Mouse (Mus musculus): ENCODE measurements around the gene Oxgr1.

Oxgr1 gene

DNA sequence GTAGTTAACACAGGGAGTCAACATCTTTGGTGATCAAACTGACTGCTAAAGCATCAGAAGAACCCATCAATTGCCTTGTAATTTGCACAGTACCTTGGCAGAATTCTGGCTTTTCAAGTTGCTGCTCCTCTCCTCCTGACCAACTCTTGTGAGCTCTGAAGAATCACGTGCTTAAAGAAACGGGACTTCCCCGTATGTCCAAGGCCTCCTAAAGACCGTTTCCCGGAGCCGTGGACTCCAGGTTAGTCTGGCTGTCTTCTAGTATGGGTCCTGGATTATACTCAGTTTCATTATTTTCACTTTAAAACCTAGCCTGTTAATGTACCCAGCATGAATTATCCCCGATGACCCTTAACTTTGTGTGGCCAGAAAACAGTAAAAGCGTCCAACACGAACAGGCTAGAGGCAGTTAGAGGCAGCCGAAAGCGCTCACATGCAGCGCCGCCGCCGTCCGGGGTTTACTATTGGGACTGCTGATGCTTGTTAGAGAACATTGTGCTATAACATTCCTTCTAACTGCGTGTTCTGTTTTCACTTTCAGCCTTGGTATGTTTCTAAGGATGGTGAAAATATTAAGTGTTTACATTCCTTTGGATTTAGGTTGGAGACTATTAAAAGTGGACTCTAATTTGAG is at the start of gene Oxgr1:
Gene Oxgr1 (minus strand): TSS at position 249 of the 634 bp plus-strand sequence.
- 95% methylated on average over 17 of the region's 17 CpGs for WGBS

DNA sequence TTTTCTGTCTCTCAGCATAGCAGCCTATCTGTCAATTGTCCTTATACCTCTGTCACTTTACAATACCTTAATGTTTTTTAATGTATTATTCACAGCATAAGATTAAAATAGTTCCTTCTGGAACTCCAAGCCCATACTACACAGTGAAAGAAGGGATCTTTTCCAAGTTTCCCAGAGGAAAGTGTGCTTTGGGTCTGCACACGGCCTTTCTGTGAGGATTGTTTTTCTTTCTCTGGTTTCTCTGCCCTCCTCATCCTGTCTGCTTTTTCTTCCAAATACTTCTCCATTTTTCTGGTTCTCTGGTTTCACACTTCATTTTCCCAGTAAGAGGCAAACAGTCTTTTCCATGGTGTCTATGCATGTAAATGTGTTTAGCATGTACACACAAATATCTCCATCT is 48.2 kb upstream of the Oxgr1 start:
- WGBS = 42% methylated on average over 1 of the region's 1 CpGs

DNA sequence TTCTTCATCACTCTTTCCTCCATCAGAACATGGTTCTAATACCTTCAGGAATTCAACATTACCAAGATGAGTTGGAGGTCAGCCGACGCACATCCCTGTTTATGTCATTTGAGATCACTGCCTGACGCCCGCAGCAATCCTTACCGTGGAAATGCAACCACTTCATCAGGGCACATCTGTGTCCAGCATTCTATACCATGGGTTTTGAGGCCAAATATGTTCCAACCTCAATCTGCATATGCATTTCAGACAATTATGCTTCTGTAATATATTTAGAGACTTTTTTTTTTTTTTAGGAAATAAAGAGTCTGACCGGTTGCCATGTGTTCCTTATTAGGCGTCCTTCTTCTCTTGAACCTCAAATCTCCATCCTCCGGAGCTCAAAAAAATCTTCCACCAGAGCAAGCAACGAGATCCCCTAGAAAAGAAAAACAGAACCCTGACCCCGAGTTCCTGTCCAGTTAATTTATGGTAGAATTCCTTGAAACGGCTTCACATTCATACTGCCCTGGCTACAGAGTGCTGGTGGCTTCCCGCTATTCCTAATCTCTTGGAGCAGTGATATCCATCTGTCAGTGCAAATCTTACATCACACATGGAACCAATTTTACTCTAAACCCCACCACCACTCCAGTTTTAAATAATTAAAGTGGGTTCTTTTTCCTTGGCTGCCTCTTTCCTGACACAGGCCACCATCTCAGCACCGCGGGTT is 47.6 kb upstream of the Oxgr1 start:
- WGBS = 81% methylated on average over 14 of the region's 14 CpGs

DNA sequence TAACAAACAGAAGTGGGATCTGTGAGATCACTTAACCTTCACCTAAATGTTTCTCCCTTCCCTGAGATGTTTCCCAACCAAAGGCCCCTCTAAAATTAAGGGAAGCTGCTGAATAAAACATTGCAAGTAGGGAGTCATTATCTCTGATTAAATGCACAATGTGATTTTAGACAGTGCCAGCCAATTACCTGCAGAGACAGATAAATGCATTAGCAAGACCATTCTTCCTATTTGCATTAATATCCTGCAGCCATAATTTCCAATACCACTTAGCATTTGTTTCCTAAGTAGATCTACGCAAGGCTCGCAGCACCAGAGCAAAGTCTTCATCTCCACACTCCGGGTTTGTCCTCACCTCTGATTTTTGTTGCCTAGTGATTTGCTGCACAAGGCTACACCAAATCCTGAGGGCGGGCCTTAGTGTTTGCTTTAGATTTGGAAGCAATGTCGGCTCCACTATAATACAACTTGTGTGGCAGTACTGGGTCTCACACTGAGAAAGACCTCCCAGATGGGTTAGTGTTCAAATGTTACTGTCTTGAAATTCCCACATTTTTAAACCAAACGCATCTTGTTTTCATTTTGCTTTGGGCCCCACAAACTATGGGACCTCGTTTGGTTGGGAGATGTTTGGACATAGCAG is 46.9 kb upstream of the Oxgr1 start:
- WGBS = 84% methylated on average over 7 of the region's 7 CpGs

DNA sequence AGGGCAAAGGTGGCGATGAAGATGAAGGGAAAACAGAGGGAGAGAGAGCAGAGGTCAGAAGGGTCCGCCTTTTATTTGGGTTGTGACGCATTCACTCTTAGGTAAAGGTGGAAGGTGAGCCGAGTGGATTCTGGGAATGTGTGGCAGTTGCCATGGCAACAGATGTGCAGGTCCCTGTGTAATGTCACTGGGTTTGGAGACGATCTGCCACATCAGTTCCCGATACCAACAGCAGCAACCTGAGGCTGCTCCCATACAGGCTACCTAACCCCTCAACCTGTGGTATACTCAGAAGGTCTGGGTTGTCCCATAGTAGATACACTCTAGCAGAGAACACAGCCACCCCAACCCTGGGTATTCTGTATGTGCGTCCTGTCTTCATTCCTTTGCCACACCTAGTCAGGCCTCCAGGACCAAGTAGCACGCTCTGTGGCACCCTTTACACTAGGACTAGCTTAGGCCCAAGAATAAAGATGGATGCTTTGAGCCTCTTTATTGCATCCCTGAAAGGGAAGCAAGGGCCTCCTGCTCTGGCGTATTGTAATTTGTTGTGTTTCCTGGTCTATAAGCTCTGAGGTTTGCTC is 41.9 kb upstream of the Oxgr1 start:
- 91% methylated on average over 9 of the region's 9 CpGs for WGBS

DNA sequence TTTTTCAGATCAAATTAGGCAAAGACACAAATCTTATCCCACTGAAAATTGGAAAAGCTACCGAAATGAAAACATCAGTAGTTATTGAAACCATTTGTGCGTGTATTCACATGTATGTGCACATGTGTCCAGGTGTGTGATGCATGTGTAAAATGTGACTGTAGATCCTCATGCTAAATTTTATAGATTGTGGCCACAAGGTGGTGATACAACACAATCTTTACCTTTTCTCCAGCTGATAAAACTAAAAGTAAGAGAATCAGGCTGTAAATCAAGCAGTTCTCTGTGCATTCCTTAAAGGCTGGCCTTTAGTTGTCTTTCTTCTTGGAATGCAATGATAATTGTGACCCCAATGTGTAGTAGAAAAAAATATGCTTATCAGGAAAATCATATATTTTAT is 34.0 kb upstream of the Oxgr1 start:
- 53% methylated on average over 2 of the region's 2 CpGs for WGBS

DNA sequence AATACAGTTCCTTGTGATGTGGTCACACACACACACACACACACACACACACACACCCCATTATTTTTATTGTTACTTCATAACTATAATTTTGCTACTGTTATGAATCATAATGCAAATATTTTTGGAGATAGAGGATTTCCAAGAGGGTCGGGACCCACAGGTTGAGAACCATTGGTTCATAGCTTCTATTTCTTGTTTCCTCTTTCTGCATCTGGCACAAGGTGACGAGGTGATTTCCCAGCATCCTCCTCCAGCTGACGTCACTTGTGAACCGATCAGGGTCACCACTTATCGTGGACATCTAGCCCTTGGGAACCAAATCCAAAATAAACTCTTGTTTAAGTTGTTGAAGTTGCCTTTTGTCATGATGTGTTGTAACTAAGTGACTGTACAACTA is 33.5 kb upstream of the Oxgr1 start:
- 82% methylated on average over 5 of the region's 5 CpGs for WGBS

DNA sequence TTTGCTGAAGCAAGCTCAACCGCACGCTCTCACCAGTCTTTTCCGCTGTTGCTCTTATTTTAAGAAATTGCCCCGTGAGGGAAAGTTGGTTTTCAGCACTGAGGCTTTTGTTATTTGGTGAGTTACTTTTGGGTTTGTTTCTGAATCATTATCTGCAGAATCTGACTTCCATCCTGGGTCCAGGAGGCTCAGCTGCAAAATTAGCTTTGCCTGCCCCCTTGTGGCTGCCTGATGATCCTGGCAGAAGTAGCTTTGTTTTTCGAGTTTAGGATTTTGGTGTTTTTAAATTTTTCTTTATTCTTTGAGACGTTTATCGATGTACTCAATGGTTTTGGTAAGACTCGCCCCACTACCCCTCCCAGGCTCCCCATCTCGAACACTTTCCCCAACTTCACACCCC is 18.9 kb upstream of the Oxgr1 start:
- WGBS = 44% methylated on average over 9 of the region's 9 CpGs

DNA sequence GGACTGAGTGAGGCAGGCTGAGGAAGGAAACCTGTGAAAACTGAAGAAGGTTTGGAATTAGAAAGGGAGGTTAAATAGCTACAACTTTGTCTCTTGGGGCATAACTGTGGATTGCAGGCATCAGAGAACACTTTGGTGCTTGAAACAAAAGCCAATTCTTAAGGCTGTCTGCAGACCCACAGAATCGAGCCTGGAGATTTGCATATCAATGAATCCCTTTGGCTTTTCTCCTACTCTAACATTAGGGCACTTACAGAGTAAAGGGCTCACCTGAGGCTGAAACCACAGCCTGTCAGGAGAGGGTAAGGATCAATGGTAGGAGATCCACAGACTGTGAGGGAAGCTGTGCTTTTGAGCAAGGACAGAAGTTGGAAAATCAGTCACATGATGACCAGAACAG is 8.8 kb downstream of the Oxgr1 start:
- WGBS = 15% methylated on average over 1 of the region's 1 CpGs

DNA sequence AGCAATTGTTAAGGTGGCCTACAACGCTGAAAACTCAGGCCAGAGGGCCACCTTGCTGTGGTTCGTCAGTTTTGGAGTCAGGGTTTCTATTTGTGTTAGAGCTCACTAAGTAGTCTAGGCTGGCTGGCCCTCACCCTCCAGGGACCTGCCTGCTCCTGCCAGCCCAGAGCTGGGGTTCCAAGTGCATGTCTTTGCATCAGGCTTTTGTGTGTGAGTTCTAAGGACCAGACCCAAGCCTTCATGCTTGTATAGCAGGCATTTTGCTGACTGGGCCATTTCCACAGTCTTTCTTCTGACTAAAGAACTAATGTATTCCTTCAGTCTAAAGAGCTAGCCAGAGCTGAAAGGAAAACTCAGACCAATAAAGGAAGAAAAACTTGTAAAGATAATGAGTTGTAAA is 22.3 kb downstream of the Oxgr1 start:
- 75% methylated on average over 2 of the region's 2 CpGs for WGBS

DNA sequence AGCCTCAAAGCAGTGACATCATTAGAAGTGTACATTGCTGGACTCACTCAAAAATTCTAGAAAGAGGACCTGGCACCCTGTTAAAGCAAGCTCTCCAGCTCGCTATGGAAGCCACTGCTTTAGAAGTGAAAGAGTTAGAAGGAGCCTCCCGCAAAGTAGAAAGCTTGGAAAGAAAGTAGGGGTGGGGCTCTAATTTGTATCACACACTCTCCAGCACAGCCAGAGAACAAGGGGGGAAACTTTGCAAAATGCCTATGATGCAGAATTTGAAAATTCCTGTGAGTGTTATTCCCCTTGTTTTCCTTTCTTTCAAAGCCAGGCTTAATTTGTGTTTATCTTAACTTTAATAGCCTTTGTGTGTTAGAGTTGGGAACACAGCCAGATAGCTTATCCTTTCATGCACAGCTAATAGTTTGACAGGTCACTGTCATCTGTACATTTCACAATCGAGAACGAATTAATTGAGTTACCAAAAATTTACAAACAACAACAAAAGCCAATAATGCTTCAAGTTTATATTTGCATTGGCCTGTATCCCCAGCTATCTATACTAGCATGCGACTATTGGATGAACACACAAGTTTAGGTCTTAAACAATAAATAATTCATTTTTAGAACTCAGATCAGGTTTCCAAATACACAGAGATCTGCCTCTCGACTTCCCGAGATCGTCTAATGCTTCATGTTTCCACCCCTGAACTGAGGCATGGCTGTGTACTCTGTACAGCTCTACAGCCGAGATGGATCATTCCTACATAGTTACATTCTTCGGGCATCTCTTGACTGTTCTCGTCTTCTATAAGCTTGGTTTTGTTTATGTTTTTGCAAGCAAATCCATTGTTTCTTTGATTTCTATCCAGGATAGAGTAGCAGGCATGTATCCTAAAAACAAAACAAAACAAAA is 32.0 kb downstream of the Oxgr1 start:
- 75% methylated on average over 11 of the region's 11 CpGs for WGBS

DNA sequence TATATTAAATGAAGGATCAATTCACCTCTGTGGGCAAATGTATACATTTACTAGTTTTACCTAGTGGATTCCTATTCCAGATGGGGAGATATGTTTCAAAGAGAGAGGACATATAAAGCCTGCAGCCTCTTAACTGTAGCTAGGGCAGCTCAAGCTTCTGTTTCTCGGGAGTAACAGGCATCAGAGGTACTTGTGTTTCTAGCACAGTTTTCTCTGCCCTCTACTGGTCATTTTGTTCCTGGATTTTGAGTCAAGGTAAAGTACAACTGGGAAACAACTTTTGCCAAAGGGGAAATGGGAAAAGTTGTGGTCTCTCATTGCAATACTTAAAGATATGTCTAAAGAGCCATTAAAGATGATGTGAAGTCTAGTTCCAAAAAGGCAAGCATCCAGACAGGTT is 37.1 kb downstream of the Oxgr1 start:
- WGBS = 7% methylated on average over 1 of the region's 1 CpGs

DNA sequence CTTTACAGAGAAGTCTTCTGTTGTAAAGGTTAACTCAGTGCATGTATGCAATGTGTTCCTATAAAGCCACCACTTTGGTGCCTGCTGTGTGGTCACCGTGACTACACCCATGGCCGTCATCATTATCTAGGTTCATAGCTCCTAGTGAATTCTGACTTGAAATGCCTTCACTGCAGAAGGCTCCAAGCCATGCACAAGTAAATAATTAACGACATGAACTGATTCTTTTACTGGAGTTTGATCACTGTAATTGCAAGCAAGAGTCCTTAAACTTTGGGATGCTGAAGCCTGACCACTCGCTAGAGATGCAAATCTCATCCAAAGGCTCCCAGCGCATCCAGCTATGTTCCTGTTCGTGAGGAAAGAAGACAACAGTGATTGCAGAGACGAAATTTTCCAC is 38.6 kb downstream of the Oxgr1 start:
- 91% methylated on average over 7 of the region's 7 CpGs for WGBS

DNA sequence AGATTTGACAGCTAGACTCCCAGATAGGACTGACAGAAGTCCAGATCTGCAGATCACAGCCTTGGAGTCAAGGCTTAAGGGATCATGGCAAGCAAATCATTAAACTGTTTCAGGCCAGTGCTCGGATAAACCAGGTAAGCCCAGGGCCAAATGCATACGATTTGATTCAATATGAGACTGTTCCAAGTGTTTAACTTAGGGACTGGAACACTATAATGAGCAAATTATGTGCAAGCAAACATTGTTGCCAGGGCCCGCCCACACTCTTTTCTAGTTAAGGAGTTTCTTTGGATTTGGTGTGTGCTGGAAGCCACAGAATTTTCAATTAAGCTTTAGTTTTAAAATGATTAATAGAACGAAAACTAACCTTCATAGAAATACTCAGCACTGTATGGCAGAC is 39.6 kb downstream of the Oxgr1 start:
- WGBS = 65% methylated on average over 4 of the region's 4 CpGs

DNA sequence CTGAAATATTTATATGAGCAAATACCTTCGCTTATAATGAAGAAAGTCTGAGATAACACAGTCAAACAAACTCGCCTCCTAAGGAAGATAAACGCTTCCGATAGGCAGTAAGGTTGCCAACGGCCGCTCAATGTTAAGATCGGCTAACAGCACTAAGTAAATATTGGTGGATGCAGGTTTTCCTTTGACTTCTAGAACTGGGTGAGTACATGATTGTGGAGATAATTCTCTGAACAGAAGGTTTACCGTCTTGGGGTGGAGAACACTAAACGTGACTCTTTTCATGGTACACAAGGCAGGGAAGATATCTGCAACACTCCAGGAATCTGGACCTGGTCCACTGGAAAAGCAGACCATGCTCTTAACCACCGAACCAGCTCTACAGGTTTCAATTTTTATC is 52.6 kb downstream of the Oxgr1 start:
- WGBS = 72% methylated on average over 10 of the region's 10 CpGs

DNA sequence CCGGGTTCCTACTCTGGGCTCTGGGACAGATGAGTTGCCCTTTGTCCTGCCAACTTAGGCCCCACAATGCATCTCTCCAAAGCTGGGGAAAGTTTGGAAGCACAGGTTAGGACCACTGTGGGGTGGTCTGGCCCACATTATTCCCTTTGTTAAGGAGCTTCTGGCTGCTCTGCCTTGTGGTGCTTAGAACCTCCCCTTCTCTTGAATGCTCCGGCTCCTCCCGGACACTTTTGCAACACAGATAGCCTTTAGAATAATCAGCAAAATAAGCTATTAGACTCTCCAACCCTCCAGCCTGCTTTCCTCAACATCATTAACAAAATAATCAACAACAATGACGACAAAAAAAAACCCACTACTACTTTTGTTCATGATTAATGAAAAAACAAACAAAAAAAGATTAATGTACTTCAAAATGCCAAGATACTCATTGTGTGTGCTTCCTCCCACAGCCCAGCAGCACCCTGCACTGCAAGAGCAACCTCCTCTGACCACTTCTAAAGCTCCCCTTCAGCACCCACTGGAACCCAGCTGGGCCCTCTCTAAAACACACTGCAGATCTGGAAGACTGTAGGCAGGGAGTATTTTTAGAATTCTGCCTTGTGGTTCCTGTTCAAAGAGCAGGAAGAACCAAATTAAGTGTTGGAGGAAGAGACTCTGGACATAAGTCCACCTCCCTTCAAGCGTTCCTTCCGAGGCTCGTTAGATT is 53.1 kb downstream of the Oxgr1 start:
- 63% methylated on average over 7 of the region's 7 CpGs for WGBS

DNA sequence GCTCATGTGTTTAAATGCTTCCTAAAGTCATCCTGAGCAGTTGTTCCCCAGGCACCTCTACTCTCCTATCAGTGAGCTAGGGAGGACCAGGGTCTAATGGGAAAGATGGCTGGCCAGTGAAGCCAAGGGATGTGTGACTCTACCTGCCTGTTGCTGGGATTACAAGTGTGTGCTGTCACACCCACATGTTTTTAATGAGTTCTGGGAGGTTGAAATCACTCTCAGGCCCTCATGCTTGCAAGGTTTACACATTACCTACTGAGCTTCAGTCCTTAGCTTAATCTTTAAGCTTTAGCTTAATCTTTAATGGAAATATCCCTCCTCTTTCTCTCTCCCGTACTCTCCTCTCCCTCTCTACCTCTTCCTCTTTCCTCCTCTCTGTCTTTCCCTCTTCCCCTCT is 55.0 kb downstream of the Oxgr1 start:
- WGBS = 96% methylated on average over 1 of the region's 1 CpGs

DNA sequence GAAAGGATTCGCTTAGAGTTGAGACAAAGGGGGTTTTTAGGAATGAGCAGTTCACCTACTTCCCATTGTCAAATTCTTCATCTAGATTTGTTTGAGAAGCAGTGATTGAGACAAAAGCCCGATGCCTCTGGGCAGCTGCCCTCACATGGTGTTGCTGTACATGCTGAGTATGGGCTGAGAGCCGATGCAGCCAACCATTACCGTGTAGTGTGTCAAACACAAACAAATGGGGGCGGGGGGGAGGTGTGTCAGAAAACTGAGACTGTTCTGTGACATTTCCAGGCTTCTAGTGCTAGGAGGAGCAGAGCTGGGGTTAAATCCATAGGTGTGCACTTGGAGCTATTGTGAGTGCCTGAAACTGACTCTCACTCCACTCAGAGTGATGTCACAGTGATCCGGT is 55.5 kb downstream of the Oxgr1 start:
- WGBS = 88% methylated on average over 6 of the region's 6 CpGs

DNA sequence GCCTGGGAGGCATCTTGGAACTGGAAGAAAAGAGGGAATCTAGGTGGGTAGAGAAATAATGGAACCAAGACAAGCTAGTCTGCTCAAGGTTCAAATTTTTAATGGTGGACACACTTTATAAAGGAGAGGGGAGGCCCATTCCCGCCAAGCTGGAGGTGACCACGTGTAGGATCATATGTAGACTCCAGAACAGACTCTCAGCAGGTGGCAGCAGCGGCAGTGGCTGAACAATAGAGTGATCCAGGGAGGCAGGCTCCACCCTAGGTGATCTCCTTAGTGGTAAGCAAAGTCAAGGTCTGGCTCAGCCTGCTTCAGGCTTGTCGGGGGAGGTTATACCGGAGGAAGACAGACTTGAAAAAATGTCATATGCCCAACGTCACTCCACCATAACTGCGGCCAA is 55.9 kb downstream of the Oxgr1 start:
- WGBS = 90% methylated on average over 7 of the region's 7 CpGs

DNA sequence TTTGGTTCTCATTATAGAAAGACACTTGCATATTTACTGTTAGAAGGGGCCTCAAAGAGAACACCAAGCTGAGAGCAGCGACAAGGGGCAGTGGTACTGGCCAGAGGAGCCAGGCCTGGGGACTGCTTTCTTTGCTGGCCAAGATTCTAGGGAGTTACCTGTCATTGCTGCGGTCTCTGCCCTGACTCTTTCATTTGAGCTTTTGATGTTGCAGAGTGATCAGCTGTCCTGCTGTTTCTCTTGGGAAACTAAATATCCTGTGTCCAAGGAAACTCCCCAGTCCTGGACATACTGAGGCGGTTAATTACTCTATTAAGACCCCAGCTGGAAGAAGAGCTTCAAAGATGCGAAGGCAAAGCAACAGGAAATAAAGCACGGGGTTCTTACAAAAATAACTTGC is 60.9 kb downstream of the Oxgr1 start:
- WGBS = 61% methylated on average over 5 of the region's 5 CpGs

DNA sequence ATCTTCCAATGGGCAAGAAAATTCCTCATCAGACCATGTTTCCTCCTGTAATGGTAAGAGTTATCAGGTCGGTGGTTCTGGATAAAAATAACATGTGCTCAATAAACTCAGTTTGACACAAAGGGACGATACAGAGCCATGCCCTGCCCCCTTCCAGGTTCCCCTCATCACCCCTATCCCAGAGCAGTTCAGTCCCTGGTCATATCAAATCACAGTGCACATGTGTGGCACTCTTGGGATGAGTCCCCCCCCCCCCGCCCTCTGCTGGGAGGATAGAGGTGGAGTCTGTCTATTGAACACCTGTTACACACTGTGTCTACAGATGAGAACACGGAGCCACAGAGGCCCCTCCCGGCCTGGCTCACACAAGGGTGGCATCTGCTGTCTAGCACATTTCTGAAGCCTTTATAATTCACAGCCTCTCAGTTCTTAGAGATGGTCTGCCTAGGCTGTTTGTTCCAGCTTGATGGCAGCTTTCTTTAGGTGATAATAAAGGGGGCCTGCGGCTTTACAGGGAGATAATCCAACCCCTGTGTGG is 61.5 kb downstream of the Oxgr1 start:
- WGBS = 57% methylated on average over 6 of the region's 6 CpGs

All from cerebral cortex, adult 2 months (tissue).